Mouse (Mus musculus): ENCODE data around the gene Galnt7. TPM values are rescaled to one million over a fixed set of nuclear protein-coding genes. Genes with fewer than 3 reads are reported as not detected.
"Not testable (repeated sequence)": the region's sequence is repeated elsewhere in the genome, so short reads cannot be mapped to it uniquely, and the experiment has no call there.

Gene Galnt7
- polyA plus RNA-seq, 1 experiment from 2014 or later: 3.2 TPM

DNA sequence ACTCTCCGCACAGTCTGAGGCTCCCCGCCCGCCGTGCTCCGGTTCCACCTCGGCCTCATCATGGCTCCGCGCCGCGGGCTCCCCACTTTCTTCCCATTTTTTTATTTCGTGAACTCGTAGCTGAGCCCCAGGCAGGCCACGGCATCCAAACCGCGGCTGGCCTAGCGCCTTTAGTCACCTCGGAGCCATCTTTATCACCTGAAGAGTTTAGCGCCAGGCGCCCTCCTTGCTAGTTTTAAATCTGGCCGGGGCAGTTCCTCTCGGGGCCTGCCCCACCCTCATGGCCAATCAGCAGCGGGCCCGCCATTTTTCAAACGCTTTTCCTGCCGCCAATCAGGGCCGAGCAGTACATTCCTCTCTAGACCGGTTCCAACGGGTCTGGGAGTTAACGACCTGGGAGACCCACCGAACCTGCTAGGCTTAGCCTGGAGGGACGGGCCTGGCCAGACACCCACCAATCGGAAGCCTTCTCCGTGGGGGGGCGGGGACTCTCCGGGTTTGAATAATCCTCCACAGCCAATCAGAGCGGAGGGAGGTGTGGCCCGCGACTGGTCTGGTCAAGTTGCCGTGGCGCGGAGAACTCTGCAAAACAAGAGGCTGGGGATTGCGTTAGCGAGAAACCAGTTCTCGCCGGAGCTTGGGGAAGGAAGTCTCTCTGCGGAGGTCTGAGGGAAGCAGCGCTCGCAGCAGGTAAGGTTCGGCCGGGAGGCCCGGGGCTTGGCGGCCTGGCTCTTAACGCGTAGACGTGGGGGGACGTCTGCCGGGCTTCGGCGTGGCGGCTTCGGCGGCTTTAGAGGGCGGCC, 141.3 kb downstream of the Galnt7 start, which contains the start of gene Hmgb2:
Gene Hmgb2, plus strand, starts transcription at position 592 of the 803 bp plus-strand sequence.
- under 1% methylated on average over 62 of the region's 63 CpGs for WGBS (ENCODE audit: insufficient replicate concordance)

DNA sequence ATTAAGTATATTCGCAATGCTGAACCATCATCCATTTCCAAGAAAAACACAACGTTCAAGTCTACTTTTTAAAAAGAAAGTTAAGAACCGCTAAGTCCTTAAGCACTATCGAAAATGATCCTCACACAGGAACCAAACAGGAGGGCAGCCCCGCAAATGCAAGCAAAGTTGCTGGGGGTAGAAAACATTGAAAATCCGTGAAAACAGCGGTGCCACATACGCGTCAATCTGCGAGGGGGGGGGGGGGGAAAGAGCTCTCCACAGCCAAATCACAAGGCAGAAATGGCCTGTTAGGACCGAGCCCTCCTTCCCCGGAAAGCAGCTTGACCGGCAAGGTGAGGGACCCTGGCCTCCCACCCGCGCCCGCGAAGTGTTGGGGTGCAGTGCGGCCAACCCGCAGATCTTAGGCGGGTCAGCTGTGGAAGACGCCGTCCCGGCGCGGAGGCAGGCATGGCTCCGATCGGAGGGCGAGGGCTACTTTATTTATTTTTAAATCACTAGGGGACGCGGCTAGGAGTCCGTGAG, 142.0 kb downstream of the Galnt7 start:
- H3K27ac ChIP-seq (ENCODE audit: low read depth): peak overlapping the region; percentile 71
- H3K27me3 ChIP-seq (ENCODE audit: insufficient read depth, low read length): no peaks in the 10 kb centered on the region
- H3K4me2 ChIP-seq (ENCODE audit: low read depth, low read length): peak overlapping the region; percentile 97
- ATAC-seq (no peak), DNase-seq (peak; percentile 59)
- H3K36me3 ChIP-seq (replicated peaks; ENCODE audit: insufficient read depth, low read length): peaks cover 19% of the 10 kb centered on the region
- H3K9ac ChIP-seq (replicated peaks): peak overlapping the region; percentile 88
- TF ChIP-seq CTCF (IDR thresholded peaks at IDR 0.05; ENCODE audit: low read depth) (no peak), EP300 (IDR thresholded peaks at IDR 0.05; ENCODE audit: low read depth) (no peak)
- 2% methylated on average over 31 of the region's 31 CpGs for WGBS (ENCODE audit: insufficient replicate concordance)
- H3K9me3 ChIP-seq (ENCODE audit: low read length): no peaks in the 10 kb centered on the region
- H3K4me1 ChIP-seq (ENCODE audit: insufficient read depth): peaks cover 13% of the 10 kb centered on the region; the same call in 1 of the 2 replicates
- H3K4me3 ChIP-seq (ENCODE audit: low read depth, low read length): peak overlapping the region; percentile 80

More for the DNA sequence above, 141.3 kb downstream of the Galnt7 start, which contains the start of gene Hmgb2:
- peak; percentile 99 for ATAC-seq
- Histone ChIP-seq H3K27ac (ENCODE audit: low read depth) (peak within 1 kb of the TSS; percentile 100), H3K36me3 (replicated peaks; ENCODE audit: insufficient read depth, low read length) (peaks cover 25% of the 10 kb centered on the region), H3K9ac (replicated peaks) (peak within 1 kb of the TSS; percentile 100), H3K4me3 (ENCODE audit: low read depth, low read length) (peak within 1 kb of the TSS; percentile 95), H3K4me1 (ENCODE audit: insufficient read depth) (peaks cover 13% of the 10 kb centered on the region; the same call in 1 of the 2 replicates), H3K4me2 (ENCODE audit: low read depth, low read length) (peak within 1 kb of the TSS; percentile 97), H3K27me3 (ENCODE audit: insufficient read depth, low read length) (no peaks in the 10 kb centered on the region), H3K9me3 (ENCODE audit: low read length) (no peaks in the 10 kb centered on the region)
- DNase-seq: peak; percentile 100
- TF ChIP-seq CTCF (IDR thresholded peaks at IDR 0.05; ENCODE audit: low read depth) (no peak), EP300 (IDR thresholded peaks at IDR 0.05; ENCODE audit: low read depth) (peak; percentile 92)

DNA sequence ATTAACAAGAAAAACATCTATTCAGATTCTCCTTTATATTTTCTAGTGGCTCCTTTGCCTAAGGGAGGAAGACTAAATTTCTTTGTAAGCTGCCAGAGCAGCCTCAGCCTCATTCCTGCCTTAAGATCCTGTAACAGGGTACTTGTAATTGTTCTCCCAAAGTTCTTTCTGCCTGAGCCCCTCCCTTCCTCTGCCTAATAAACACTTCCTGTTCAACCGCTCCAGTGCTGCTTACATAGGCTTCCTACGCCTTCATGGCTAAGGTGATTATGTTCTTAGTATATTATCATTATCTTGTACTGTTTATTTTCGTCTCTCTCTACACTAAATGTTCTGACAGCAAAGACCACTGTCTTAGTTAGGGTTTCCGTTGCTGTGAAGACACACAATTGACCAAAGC, 144.2 kb downstream of the Galnt7 start:
- DNase-seq: no peak
- ATAC-seq: no peak
- Histone ChIP-seq H3K27me3 (ENCODE audit: insufficient read depth, low read length) (no peaks in the 10 kb centered on the region), H3K9ac (replicated peaks) (no peak overlapping the region), H3K4me2 (ENCODE audit: low read depth, low read length) (no peak overlapping the region), H3K4me1 (ENCODE audit: insufficient read depth) (peaks cover 16% of the 10 kb centered on the region), H3K9me3 (ENCODE audit: low read length) (no peaks in the 10 kb centered on the region), H3K27ac (ENCODE audit: low read depth) (no peak overlapping the region), H3K36me3 (replicated peaks; ENCODE audit: insufficient read depth, low read length) (peaks cover 4% of the 10 kb centered on the region; the same call in 1 of the 2 replicates), H3K4me3 (ENCODE audit: low read depth, low read length) (no peak overlapping the region)
- 68% methylated on average over 4 of the region's 4 CpGs for WGBS (ENCODE audit: insufficient replicate concordance)
- TF ChIP-seq EP300 (IDR thresholded peaks at IDR 0.05; ENCODE audit: low read depth) (no peak), CTCF (IDR thresholded peaks at IDR 0.05; ENCODE audit: low read depth) (no peak)

DNA sequence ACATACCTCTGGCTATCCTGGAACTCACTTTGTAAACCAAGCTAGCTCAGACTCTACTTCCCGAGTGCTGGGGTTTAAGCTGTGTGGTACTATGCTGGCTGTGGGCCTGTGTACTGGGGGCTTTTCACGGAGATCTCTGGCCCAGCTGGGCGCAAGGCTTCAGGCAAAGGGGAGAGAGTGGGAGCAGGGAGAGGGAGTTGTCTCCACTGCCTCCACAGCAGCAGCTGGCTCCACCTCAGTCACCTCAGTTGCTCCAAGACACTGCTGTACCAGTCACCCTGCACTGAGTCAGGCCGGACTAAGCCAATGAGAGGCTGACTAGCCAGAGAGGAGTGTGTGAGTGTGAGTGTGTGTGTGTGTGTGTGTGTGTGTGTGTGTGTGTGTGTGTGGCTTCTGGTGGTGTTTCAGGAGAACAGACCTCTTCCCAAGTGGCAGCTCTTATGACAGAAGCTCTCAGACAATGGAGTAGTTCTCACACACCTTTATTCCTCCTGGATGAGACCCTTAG, 145.2 kb downstream of the Galnt7 start:
- TF ChIP-seq CTCF (IDR thresholded peaks at IDR 0.05; ENCODE audit: low read depth) (no peak), EP300 (IDR thresholded peaks at IDR 0.05; ENCODE audit: low read depth) (no peak)
- no peaks in the 10 kb centered on the region for H3K9me3 ChIP-seq (ENCODE audit: low read length)
- no peak overlapping the region for H3K9ac ChIP-seq (replicated peaks)
- no peak overlapping the region; the same call in 1 of the 2 replicates for H3K4me2 ChIP-seq (ENCODE audit: low read depth, low read length)
- WGBS (ENCODE audit: insufficient replicate concordance): 85% methylated on average over 4 of the region's 4 CpGs
- H3K4me1 ChIP-seq (ENCODE audit: insufficient read depth): peaks cover 14% of the 10 kb centered on the region
- H3K4me3 ChIP-seq (ENCODE audit: low read depth, low read length): no peak overlapping the region
- H3K27me3 ChIP-seq (ENCODE audit: insufficient read depth, low read length): no peaks in the 10 kb centered on the region
- DNase-seq (no peak), ATAC-seq (no peak)
- H3K27ac ChIP-seq (ENCODE audit: low read depth): no peak overlapping the region
- no peaks in the 10 kb centered on the region for H3K36me3 ChIP-seq (replicated peaks; ENCODE audit: insufficient read depth, low read length)

DNA sequence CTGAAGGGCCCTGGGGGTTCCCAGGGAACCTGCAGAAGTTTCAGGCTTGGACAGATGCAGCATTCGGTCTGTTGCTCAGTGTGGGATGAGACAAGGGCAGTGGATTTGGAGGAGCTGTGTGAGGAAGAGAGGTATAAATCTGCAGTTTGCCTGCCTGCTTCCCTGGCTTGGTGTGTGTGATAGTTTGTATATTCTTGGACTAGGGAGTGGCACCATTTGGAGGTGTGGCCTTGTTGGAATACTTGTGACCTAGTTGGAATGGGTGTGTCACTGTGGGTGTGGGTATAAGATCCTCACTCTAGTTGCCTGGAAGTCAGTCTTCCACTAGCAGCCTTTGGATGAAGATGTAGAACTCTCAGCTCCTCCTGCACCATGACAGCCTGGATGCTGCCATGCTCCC, 147.3 kb downstream of the Galnt7 start:
- WGBS (ENCODE audit: insufficient replicate concordance): 62% methylated on average over 1 of the region's 1 CpGs
- H3K27me3 ChIP-seq (ENCODE audit: insufficient read depth, low read length); DNase-seq; H3K9ac ChIP-seq (replicated peaks); H3K9me3 ChIP-seq (ENCODE audit: low read length); H3K27ac ChIP-seq (ENCODE audit: low read depth); H3K36me3 ChIP-seq (replicated peaks; ENCODE audit: insufficient read depth, low read length): not testable (repeated sequence)
- ATAC-seq: peak; percentile 52
- Histone ChIP-seq H3K4me2 (ENCODE audit: low read depth, low read length) (peak overlapping the region; percentile 16; the same call in 1 of the 2 replicates), H3K4me3 (ENCODE audit: low read depth, low read length) (peak overlapping the region; percentile 30; the same call in 1 of the 2 replicates), H3K4me1 (ENCODE audit: insufficient read depth) (peaks cover 13% of the 10 kb centered on the region)

DNA sequence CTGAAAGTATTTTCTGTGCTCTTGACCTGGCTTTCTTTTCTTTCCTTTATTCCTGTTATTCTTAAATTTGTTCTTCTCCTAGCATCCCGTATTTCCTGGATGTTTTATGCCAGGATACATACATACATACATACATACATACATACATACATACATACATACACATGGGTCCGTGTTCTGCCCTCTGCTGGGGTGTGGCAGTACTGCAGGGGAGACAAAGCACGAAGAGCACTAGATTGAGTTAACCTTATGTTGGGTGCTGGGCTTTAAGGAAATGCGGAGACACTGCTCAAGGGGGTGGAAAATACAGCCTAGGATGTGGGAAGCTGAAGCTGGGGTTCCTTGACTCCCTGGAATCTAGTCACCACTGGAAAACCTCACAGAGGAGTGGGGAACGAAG, 149.2 kb downstream of the Galnt7 start:
- no peak overlapping the region for H3K27ac ChIP-seq (ENCODE audit: low read depth)
- no peaks in the 10 kb centered on the region for H3K36me3 ChIP-seq (replicated peaks; ENCODE audit: insufficient read depth, low read length)
- no peak overlapping the region for H3K4me3 ChIP-seq (ENCODE audit: low read depth, low read length)
- TF ChIP-seq CTCF (IDR thresholded peaks at IDR 0.05; ENCODE audit: low read depth) (peak; percentile 94), EP300 (IDR thresholded peaks at IDR 0.05; ENCODE audit: low read depth) (no peak)
- 40% methylated on average over 5 of the region's 5 CpGs for WGBS (ENCODE audit: insufficient replicate concordance)
- DNase-seq (peak; percentile 87), ATAC-seq (peak; percentile 55)
- no peak overlapping the region for H3K9ac ChIP-seq (replicated peaks)
- H3K9me3 ChIP-seq (ENCODE audit: low read length): no peaks in the 10 kb centered on the region
- H3K27me3 ChIP-seq (ENCODE audit: insufficient read depth, low read length): no peaks in the 10 kb centered on the region
- H3K4me2 ChIP-seq (ENCODE audit: low read depth, low read length): no peak overlapping the region
- H3K4me1 ChIP-seq (ENCODE audit: insufficient read depth): peaks cover 5% of the 10 kb centered on the region; the same call in 1 of the 2 replicates
